Mouse (Mus musculus) cerebellum, adult (tissue): ENCODE measurements around the gene Axin2.
"Not testable (repeated sequence)": the region's sequence is repeated elsewhere in the genome, so short reads cannot be mapped to it uniquely, and the experiment has no call there.

Experiments used
- ATAC-seq: cut with Nextera tagmentation; 2 replicates; pipeline ENCODE4 v1.9.2; 2017; ENCODE audit warnings: mild to moderate bottlenecking, moderate library complexity, mixed read lengths; ENCODE audit not compliant: insufficient number of reproducible peaks, low FRiP score, low TSS enrichment

Axin2 gene

GRCm38 (mm10) chr11:108920158-108920635 is at the start of gene Axin2:
Axin2 (plus strand) TSS chr11:108920349.
- ATAC-seq: peak; percentile 88

- not testable (repeated sequence) for ATAC-seq
Measured at GRCm38 (mm10) chr11:108871284-108871683, 48.9 kb upstream of the Axin2 start.

GRCm38 (mm10) chr11:108871748-108872147 is 48.4 kb upstream of the Axin2 start:
- ATAC-seq: no peak

GRCm38 (mm10) chr11:108876633-108877205 is 43.4 kb upstream of the Axin2 start:
- no peak for ATAC-seq

- no peak for ATAC-seq
Measured at GRCm38 (mm10) chr11:108877520-108877919, 42.6 kb upstream of the Axin2 start.

GRCm38 (mm10) chr11:108880546-108880945 is 39.6 kb upstream of the Axin2 start:
- no peak for ATAC-seq

- no peak for ATAC-seq
Measured at GRCm38 (mm10) chr11:108881662-108882061, 38.5 kb upstream of the Axin2 start.

GRCm38 (mm10) chr11:108885276-108885896 is 34.8 kb upstream of the Axin2 start:
- ATAC-seq: no peak

GRCm38 (mm10) chr11:108886060-108886459 is 34.1 kb upstream of the Axin2 start:
- no peak for ATAC-seq

- no peak for ATAC-seq
Measured at GRCm38 (mm10) chr11:108889121-108889520, 31.0 kb upstream of the Axin2 start.

GRCm38 (mm10) chr11:108890544-108890943 is 29.6 kb upstream of the Axin2 start:
- no peak for ATAC-seq

GRCm38 (mm10) chr11:108891111-108891870 is 28.9 kb upstream of the Axin2 start:
- ATAC-seq: no peak

GRCm38 (mm10) chr11:108891871-108892380 is 28.2 kb upstream of the Axin2 start:
- ATAC-seq: no peak

- ATAC-seq: no peak
Measured at GRCm38 (mm10) chr11:108892406-108892805, 27.7 kb upstream of the Axin2 start.

GRCm38 (mm10) chr11:108893232-108893790 is 26.8 kb upstream of the Axin2 start:
- ATAC-seq: no peak

- no peak for ATAC-seq
Measured at GRCm38 (mm10) chr11:108893855-108894510, 26.2 kb upstream of the Axin2 start.

GRCm38 (mm10) chr11:108897034-108897433 is 23.1 kb upstream of the Axin2 start:
- peak; percentile 73 for ATAC-seq

- ATAC-seq: no peak
Measured at GRCm38 (mm10) chr11:108898063-108898462, 22.1 kb upstream of the Axin2 start.

- ATAC-seq: no peak
Measured at GRCm38 (mm10) chr11:108898483-108898882, 21.7 kb upstream of the Axin2 start.

- ATAC-seq: no peak
Measured at GRCm38 (mm10) chr11:108900718-108901488, 19.2 kb upstream of the Axin2 start.
